Mouse (Mus musculus) stomach, postnatal 0 days (tissue): ENCODE measurements around the gene Klk15. TPM values are rescaled to one million over a fixed set of nuclear protein-coding genes. Genes with fewer than 3 reads are reported as not detected.
"Not testable (repeated sequence)": the region's sequence is repeated elsewhere in the genome, so short reads cannot be mapped to it uniquely, and the experiment has no call there.

Source experiments
- ATAC-seq: fragments of 200-750 bp; cut with Nextera tagmentation; 2 replicates; pipeline ENCODE4 v1.8.0; 2017; ENCODE audit not compliant: low FRiP score, low TSS enrichment
- DNase-seq: peaks from one replicate; pipeline ENCODE4 v3.0.0-alpha.2; 2016; ENCODE audit warnings: low spot score
- H3K27ac ChIP-seq: fragments of 300-500 bp; sonication (generic); replicated peaks from 2 replicates; pipeline ENCODE4 v1.5.1; 2014; ENCODE audit warnings: mild to moderate bottlenecking, control low read depth
- H3K27me3 ChIP-seq: fragments of 300-500 bp; sonication (generic); 2 replicates; pipeline ENCODE4 v1.6.1; 2014; ENCODE audit warnings: low read length; ENCODE audit not compliant: control insufficient read depth, insufficient read depth
- H3K36me3 ChIP-seq: fragments of 300-500 bp; sonication (generic); 2 replicates; pipeline ENCODE4 v1.6.1; 2014; ENCODE audit warnings: low read length, mixed read lengths; ENCODE audit not compliant: control insufficient read depth, insufficient read depth
- H3K4me1 ChIP-seq: fragments of 300-500 bp; sonication (generic); replicated peaks from 2 replicates; pipeline ENCODE4 v1.6.1; 2014; ENCODE audit warnings: antibody characterized with exemption; ENCODE audit not compliant: control insufficient read depth, insufficient read depth
- H3K4me2 ChIP-seq: fragments of 300-500 bp; sonication (generic); replicated peaks from 2 replicates; pipeline ENCODE4 v1.6.1; 2014; ENCODE audit warnings: low read depth, mild to moderate bottlenecking, control low read depth, moderate library complexity
- H3K4me3 ChIP-seq: fragments of 300-500 bp; sonication (generic); 2 replicates; pipeline ENCODE4 v1.5.1; 2014; ENCODE audit warnings: low read depth, low read length, control low read depth
- H3K9ac ChIP-seq: fragments of 300-500 bp; sonication (generic); 2 replicates; pipeline ENCODE4 v1.6.1; 2014; ENCODE audit warnings: mild to moderate bottlenecking, low read length, control low read depth, mixed read lengths
- H3K9me3 ChIP-seq: fragments of 300-500 bp; sonication (generic); 2 replicates; pipeline ENCODE4 v1.6.1; 2016; ENCODE audit warnings: low read length; ENCODE audit not compliant: control insufficient read depth
- CTCF ChIP-seq: IDR thresholded peaks from 2 replicates; pipeline ENCODE4 v1.5.1; 2016; ENCODE audit warnings: antibody characterized with exemption, low read depth, mild to moderate bottlenecking, moderate library complexity
- EP300 ChIP-seq: optimal IDR thresholded peaks from 2 replicates; pipeline ENCODE3; 2016; ENCODE audit warnings: antibody characterized with exemption
- WGBS: fragments of 180-500 bp; shearing (Covaris S2); extraction: QIAGEN DNeasy Blood & Tissue Kit; methylation state at CpG from one replicate; pipeline ENCODE4 v1.1.7; 2014; 5-methylcytosine and 5-hydroxymethylcytosine counted together
- polyA plus RNA-seq: library from polyadenylated mRNA; unstranded; fragments of >200 nt; fragmentation: Nextera tagmentation; extraction: Ambion mirVana; gene quantifications from 2 replicates; pipeline ENCODE4 v1.2.1, GENCODE M21; 2015

Gene Klk15
- polyA plus RNA-seq, 1 experiment from 2014 or later, result not detected

- Histone ChIP-seq H3K4me2 (no peak within 1 kb of the TSS), H3K4me3 (no peak within 1 kb of the TSS), H3K9me3 (no peaks in the 10 kb centered on the region), H3K4me1 (no peaks in the 10 kb centered on the region), H3K27ac (no peak within 1 kb of the TSS), H3K36me3 (no peaks in the 10 kb centered on the region), H3K9ac (no peak within 1 kb of the TSS), H3K27me3 (no peaks in the 10 kb centered on the region)
- no peak for ATAC-seq
- TF ChIP-seq CTCF (no peak), EP300 (no peak)
- DNase-seq, result no peak
- WGBS, result 73% methylated on average over 2 of the region's 2 CpGs
Measured at GRCm38 (mm10) chr7:43950364-43950763, 16.8 kb downstream of the Klk15 start, which contains the start of gene Klk1b8. Klk1b8 (plus strand) TSS chr7:43950664.

- Histone ChIP-seq H3K9me3 (no peaks in the 10 kb centered on the region), H3K4me2 (no peak overlapping the region), H3K36me3 (no peaks in the 10 kb centered on the region), H3K4me3 (no peak overlapping the region), H3K27me3 (no peaks in the 10 kb centered on the region), H3K27ac (no peak overlapping the region), H3K4me1 (no peaks in the 10 kb centered on the region), H3K9ac (no peak overlapping the region)
- DNase-seq (no peak), ATAC-seq (no peak)
- 58% methylated on average over 4 of the region's 4 CpGs for WGBS
- TF ChIP-seq CTCF, result no peak
Measured at GRCm38 (mm10) chr7:43952703-43953102, 19.2 kb downstream of the Klk15 start.

- Histone ChIP-seq H3K27ac (no peak within 1 kb of the TSS), H3K9me3 (no peaks in the 10 kb centered on the region), H3K4me2 (no peak within 1 kb of the TSS), H3K9ac (no peak within 1 kb of the TSS), H3K4me3 (no peak within 1 kb of the TSS), H3K27me3 (no peaks in the 10 kb centered on the region), H3K4me1 (no peaks in the 10 kb centered on the region), H3K36me3 (no peaks in the 10 kb centered on the region)
- TF ChIP-seq CTCF (no peak), EP300 (no peak)
- ATAC-seq, result no peak
- no peak for DNase-seq
- WGBS, result 57% methylated on average over 3 of the region's 3 CpGs
Measured at GRCm38 (mm10) chr7:43966451-43966850, 32.9 kb downstream of the Klk15 start, which contains the start of gene Klk1b1. Klk1b1 (plus strand) TSS chr7:43966751.

GRCm38 (mm10) chr7:43967058-43967457 lies 33.5 kb downstream of the Klk15 start:
- no peaks in the 10 kb centered on the region for H3K27me3 ChIP-seq
- H3K9me3 ChIP-seq, result no peaks in the 10 kb centered on the region
- TF ChIP-seq EP300, result no peak
- no peak for TF ChIP-seq CTCF
- H3K4me1 ChIP-seq, result no peaks in the 10 kb centered on the region
- ATAC-seq, result no peak
- H3K27ac ChIP-seq, result no peak overlapping the region
- no peak for DNase-seq
- H3K9ac ChIP-seq, result no peak overlapping the region
- no peak overlapping the region for H3K4me2 ChIP-seq
- H3K4me3 ChIP-seq, result no peak overlapping the region
- WGBS, result 75% methylated on average over 3 of the region's 3 CpGs
- H3K36me3 ChIP-seq, result no peaks in the 10 kb centered on the region

DNA sequence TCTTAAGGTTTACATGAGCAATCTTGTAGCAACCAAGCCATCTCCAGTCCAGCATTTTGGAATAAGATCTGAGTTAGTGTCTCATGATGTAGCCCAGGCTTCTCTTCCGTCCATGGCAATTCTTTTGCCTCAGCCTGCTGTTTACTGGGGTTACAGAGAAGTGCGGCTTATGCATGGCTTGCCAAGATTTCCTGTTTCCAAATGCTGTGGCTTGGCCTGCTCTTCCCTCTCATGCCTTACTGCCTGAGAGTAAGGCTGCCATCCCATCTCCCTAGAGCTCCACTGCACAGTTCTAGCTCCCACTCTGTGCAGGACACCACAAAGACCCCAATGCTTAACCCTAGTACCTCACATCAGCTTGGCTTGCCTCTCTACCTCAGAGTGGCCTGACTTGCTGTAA lies 34.1 kb downstream of the Klk15 start:
- 82% methylated on average over 2 of the region's 2 CpGs for whole genome bisulfite sequencing

GRCm38 (mm10) chr7:43975761-43976160 lies 42.2 kb downstream of the Klk15 start, which contains the start of gene Klk1b9:
Klk1b9 (plus strand) TSS chr7:43976061.
- not testable (repeated sequence) for H3K27me3 ChIP-seq, H3K4me3 ChIP-seq, H3K27ac ChIP-seq, H3K36me3 ChIP-seq, ATAC-seq, H3K4me1 ChIP-seq, H3K9me3 ChIP-seq, DNase-seq, H3K9ac ChIP-seq, H3K4me2 ChIP-seq
- 71% methylated on average over 1 of the region's 1 CpGs for WGBS

More for the DNA sequence above, 34.1 kb downstream of the Klk15 start:
- ATAC-seq, result no peak
- no peak overlapping the region for H3K4me2 ChIP-seq
- TF ChIP-seq CTCF, result no peak
- no peak for TF ChIP-seq EP300
- H3K9me3 ChIP-seq, result no peaks in the 10 kb centered on the region
- H3K4me3 ChIP-seq, result no peak overlapping the region
- H3K36me3 ChIP-seq, result no peaks in the 10 kb centered on the region
- no peaks in the 10 kb centered on the region for H3K27me3 ChIP-seq
- DNase-seq, result no peak
- H3K9ac ChIP-seq, result no peak overlapping the region
- no peak overlapping the region for H3K27ac ChIP-seq
- H3K4me1 ChIP-seq, result no peaks in the 10 kb centered on the region
